Mouse (Mus musculus) forebrain, embryonic 15.5 days (tissue): ENCODE data around the gene St7. TPM values are rescaled to one million over a fixed set of nuclear protein-coding genes. Genes with fewer than 3 reads are reported as not detected.
A peak's percentile ranks its signal among the peaks of the same experiment; 100 is the strongest.

Experiments
- ATAC-seq: fragments of 200-750 bp; cut with Nextera tagmentation; replicated peaks from 2 replicates; pipeline ENCODE4 v1.8.0; 2017; ENCODE audit warnings: mild to moderate bottlenecking, moderate TSS enrichment, moderate library complexity
- H3K27ac ChIP-seq: fragments of 300-500 bp; sonication (generic); replicated peaks from 2 replicates; pipeline ENCODE4 v1.5.1; 2015; ENCODE audit warnings: mild to moderate bottlenecking, inconsistent platforms
- H3K27me3 ChIP-seq: fragments of 300-500 bp; sonication (generic); 2 replicates; pipeline ENCODE4 v1.6.1; 2015; ENCODE audit warnings: inconsistent platforms
- H3K36me3 ChIP-seq: fragments of 300-500 bp; sonication (generic); 2 replicates; pipeline ENCODE4 v1.6.1; 2015; ENCODE audit warnings: mild to moderate bottlenecking, inconsistent platforms
- H3K4me1 ChIP-seq: fragments of 300-500 bp; sonication (generic); 2 replicates; pipeline ENCODE4 v1.6.1; 2015; ENCODE audit warnings: inconsistent platforms
- H3K4me2 ChIP-seq: fragments of 300-500 bp; sonication (generic); replicated peaks from 2 replicates; pipeline ENCODE4 v1.6.1; 2015; ENCODE audit warnings: mild to moderate bottlenecking, inconsistent platforms
- H3K4me3 ChIP-seq: fragments of 300-500 bp; sonication (generic); 2 replicates; pipeline ENCODE4 v1.5.1; 2015; ENCODE audit warnings: mild to moderate bottlenecking, inconsistent platforms
- H3K9ac ChIP-seq: fragments of 300-500 bp; sonication (generic); replicated peaks from 2 replicates; pipeline ENCODE4 v1.6.1; 2015; ENCODE audit warnings: mild to moderate bottlenecking, inconsistent platforms
- H3K9me3 ChIP-seq: fragments of 300-500 bp; sonication (generic); 2 replicates; pipeline ENCODE4 v1.6.1; 2016; ENCODE audit warnings: inconsistent platforms
- WGBS: fragments of 180-500 bp; shearing (Covaris S2); methylation state at CpG from one replicate; pipeline ENCODE4 v1.1.7; 2015; ENCODE audit warnings: mixed read lengths; 5-methylcytosine and 5-hydroxymethylcytosine counted together
- polyA plus RNA-seq: library from polyadenylated mRNA; unstranded; fragments of >200 nt; fragmentation: Nextera tagmentation; extraction: Ambion mirVana; gene quantifications from 2 replicates; pipeline ENCODE4 v1.2.1, GENCODE M21; 2015

Gene St7
- polyA plus RNA-seq, 1 experiment from 2014 or later, result 68.2 TPM

- no peaks in the 10 kb centered on the region for H3K9me3 ChIP-seq
- no peaks in the 10 kb centered on the region for H3K27me3 ChIP-seq
- WGBS, result 76% methylated on average over 4 of the region's 4 CpGs
- peaks cover 13% of the 10 kb centered on the region; the same call in 1 of the 2 replicates for H3K36me3 ChIP-seq
- no peak overlapping the region for H3K4me3 ChIP-seq
- no peak for ATAC-seq
- no peak overlapping the region for H3K9ac ChIP-seq
- H3K4me2 ChIP-seq, result no peak overlapping the region
- H3K27ac ChIP-seq, result no peak overlapping the region
- no peaks in the 10 kb centered on the region for H3K4me1 ChIP-seq
Observed at GRCm38 (mm10) chr6:17917233-17917632, 224.5 kb downstream of the St7 start.

- no peak for ATAC-seq
- H3K4me2 ChIP-seq, result no peak overlapping the region
- no peak overlapping the region for H3K9ac ChIP-seq
- no peak overlapping the region for H3K27ac ChIP-seq
- WGBS, result 97% methylated on average over 1 of the region's 1 CpGs
- no peaks in the 10 kb centered on the region for H3K4me1 ChIP-seq
- H3K9me3 ChIP-seq, result no peaks in the 10 kb centered on the region
- no peaks in the 10 kb centered on the region for H3K27me3 ChIP-seq
- H3K4me3 ChIP-seq, result no peak overlapping the region
- H3K36me3 ChIP-seq, result peaks cover 18% of the 10 kb centered on the region; the same call in 1 of the 2 replicates
Observed at GRCm38 (mm10) chr6:17922180-17922579, 229.4 kb downstream of the St7 start.

GRCm38 (mm10) chr6:17922967-17923366 lies 230.2 kb downstream of the St7 start:
- no peak overlapping the region for H3K4me2 ChIP-seq
- H3K4me1 ChIP-seq, result no peaks in the 10 kb centered on the region; the same call in 1 of the 2 replicates
- no peaks in the 10 kb centered on the region for H3K27me3 ChIP-seq
- H3K9me3 ChIP-seq, result no peaks in the 10 kb centered on the region
- no peak overlapping the region for H3K9ac ChIP-seq
- no peak for ATAC-seq
- H3K4me3 ChIP-seq, result no peak overlapping the region
- no peak overlapping the region for H3K27ac ChIP-seq
- H3K36me3 ChIP-seq, result peaks cover 18% of the 10 kb centered on the region; the same call in 1 of the 2 replicates
- WGBS, result 85% methylated on average over 3 of the region's 3 CpGs

GRCm38 (mm10) chr6:17923370-17923769 lies 230.6 kb downstream of the St7 start:
- Histone ChIP-seq H3K27ac (no peak overlapping the region), H3K4me1 (no peaks in the 10 kb centered on the region; the same call in 1 of the 2 replicates), H3K36me3 (peaks cover 18% of the 10 kb centered on the region; the same call in 1 of the 2 replicates), H3K27me3 (no peaks in the 10 kb centered on the region), H3K9me3 (no peaks in the 10 kb centered on the region), H3K4me3 (no peak overlapping the region), H3K4me2 (no peak overlapping the region), H3K9ac (no peak overlapping the region)
- WGBS, result 62% methylated on average over 3 of the region's 3 CpGs
- ATAC-seq, result no peak

GRCm38 (mm10) chr6:17923894-17924505 lies 231.3 kb downstream of the St7 start:
- ATAC-seq, result no peak
- H3K4me3 ChIP-seq, result no peak overlapping the region

GRCm38 (mm10) chr6:17925267-17925666 lies 232.5 kb downstream of the St7 start:
- WGBS, result 48% methylated on average over 4 of the region's 4 CpGs
- ATAC-seq, result no peak
- no peaks in the 10 kb centered on the region; the same call in 1 of the 2 replicates for H3K4me1 ChIP-seq
- no peaks in the 10 kb centered on the region for H3K27me3 ChIP-seq
- H3K4me3 ChIP-seq, result no peak overlapping the region
- no peak overlapping the region for H3K27ac ChIP-seq
- no peaks in the 10 kb centered on the region for H3K9me3 ChIP-seq
- H3K36me3 ChIP-seq, result peaks cover 9% of the 10 kb centered on the region; the same call in 1 of the 2 replicates
- no peak overlapping the region for H3K4me2 ChIP-seq
- no peak overlapping the region for H3K9ac ChIP-seq

More at GRCm38 (mm10) chr6:17923894-17924505, 231.3 kb downstream of the St7 start:
- H3K4me1 ChIP-seq, result no peaks in the 10 kb centered on the region; the same call in 1 of the 2 replicates
- no peaks in the 10 kb centered on the region for H3K9me3 ChIP-seq
- no peak overlapping the region for H3K9ac ChIP-seq
- H3K27ac ChIP-seq, result no peak overlapping the region
- H3K4me2 ChIP-seq, result no peak overlapping the region
- 92% methylated on average over 10 of the region's 10 CpGs for whole genome bisulfite sequencing
- H3K36me3 ChIP-seq, result peaks cover 15% of the 10 kb centered on the region; the same call in 1 of the 2 replicates
- H3K27me3 ChIP-seq, result no peaks in the 10 kb centered on the region

GRCm38 (mm10) chr6:17927746-17928145 lies 235.0 kb downstream of the St7 start:
- H3K27ac ChIP-seq, result no peak overlapping the region
- 69% methylated on average over 11 of the region's 11 CpGs for WGBS
- H3K36me3 ChIP-seq, result peaks cover 9% of the 10 kb centered on the region; the same call in 1 of the 2 replicates
- H3K9ac ChIP-seq, result no peak overlapping the region
- ATAC-seq, result no peak
- H3K27me3 ChIP-seq, result no peaks in the 10 kb centered on the region
- no peaks in the 10 kb centered on the region for H3K9me3 ChIP-seq
- no peaks in the 10 kb centered on the region; the same call in 1 of the 2 replicates for H3K4me1 ChIP-seq
- H3K4me2 ChIP-seq, result no peak overlapping the region
- no peak overlapping the region for H3K4me3 ChIP-seq

- H3K4me1 ChIP-seq, result no peaks in the 10 kb centered on the region; the same call in 1 of the 2 replicates
- H3K4me3 ChIP-seq, result no peak overlapping the region
- no peaks in the 10 kb centered on the region for H3K27me3 ChIP-seq
- H3K27ac ChIP-seq, result no peak overlapping the region
- ATAC-seq, result no peak
- WGBS, result 93% methylated on average over 2 of the region's 2 CpGs
- H3K9me3 ChIP-seq, result no peaks in the 10 kb centered on the region
- no peak overlapping the region for H3K4me2 ChIP-seq
- H3K36me3 ChIP-seq, result peaks cover 15% of the 10 kb centered on the region
- H3K9ac ChIP-seq, result no peak overlapping the region
Observed at GRCm38 (mm10) chr6:17931187-17931586, 238.5 kb downstream of the St7 start.

GRCm38 (mm10) chr6:17931835-17932234 lies 239.1 kb downstream of the St7 start:
- no peak for ATAC-seq
- H3K4me1 ChIP-seq, result no peaks in the 10 kb centered on the region; the same call in 1 of the 2 replicates
- no peak overlapping the region for H3K4me3 ChIP-seq
- no peak overlapping the region for H3K9ac ChIP-seq
- no peaks in the 10 kb centered on the region for H3K9me3 ChIP-seq
- 91% methylated on average over 7 of the region's 7 CpGs for WGBS
- H3K27me3 ChIP-seq, result no peaks in the 10 kb centered on the region
- H3K36me3 ChIP-seq, result peaks cover 15% of the 10 kb centered on the region
- H3K27ac ChIP-seq, result no peak overlapping the region
- no peak overlapping the region for H3K4me2 ChIP-seq

GRCm38 (mm10) chr6:17932806-17933205 lies 240.1 kb downstream of the St7 start:
- Histone ChIP-seq H3K27me3 (no peaks in the 10 kb centered on the region), H3K4me2 (no peak overlapping the region), H3K4me3 (no peak overlapping the region), H3K9ac (no peak overlapping the region), H3K4me1 (no peaks in the 10 kb centered on the region), H3K27ac (no peak overlapping the region), H3K36me3 (peaks cover 15% of the 10 kb centered on the region), H3K9me3 (no peaks in the 10 kb centered on the region)
- ATAC-seq, result 0 out of 2 replicates have a peak, but pooled peaks have one; percentile 15
- 92% methylated on average over 8 of the region's 8 CpGs for WGBS

GRCm38 (mm10) chr6:17938631-17939346 lies 246.1 kb downstream of the St7 start:
- WGBS, result 88% methylated on average over 11 of the region's 11 CpGs
- H3K9me3 ChIP-seq, result no peaks in the 10 kb centered on the region
- no peak for ATAC-seq

GRCm38 (mm10) chr6:17941916-17942315 lies 249.2 kb downstream of the St7 start:
- Histone ChIP-seq H3K4me1 (no peaks in the 10 kb centered on the region), H3K9me3 (no peaks in the 10 kb centered on the region), H3K4me3 (no peak overlapping the region), H3K9ac (no peak overlapping the region), H3K36me3 (peaks cover 22% of the 10 kb centered on the region), H3K27ac (peak overlapping the region; percentile 17; the same call in 1 of the 2 replicates), H3K27me3 (no peaks in the 10 kb centered on the region), H3K4me2 (no peak overlapping the region)
- ATAC-seq, result no peak; the same call in 1 of the 2 replicates
- WGBS, result 38% methylated on average over 2 of the region's 2 CpGs

More at GRCm38 (mm10) chr6:17938631-17939346, 246.1 kb downstream of the St7 start:
- Histone ChIP-seq H3K27ac (no peak overlapping the region), H3K4me3 (no peak overlapping the region), H3K4me2 (no peak overlapping the region), H3K9ac (no peak overlapping the region), H3K36me3 (peaks cover 32% of the 10 kb centered on the region), H3K27me3 (no peaks in the 10 kb centered on the region), H3K4me1 (no peaks in the 10 kb centered on the region)
